Mouse (Mus musculus): ENCODE measurements around the gene Ralgps2. TPM values are rescaled to one million over a fixed set of nuclear protein-coding genes. Genes with fewer than 3 reads are reported as not detected.

The Ralgps2 gene
- total RNA-seq, 2 experiments from 2014 or later = 64.5 to 69.2 TPM

DNA sequence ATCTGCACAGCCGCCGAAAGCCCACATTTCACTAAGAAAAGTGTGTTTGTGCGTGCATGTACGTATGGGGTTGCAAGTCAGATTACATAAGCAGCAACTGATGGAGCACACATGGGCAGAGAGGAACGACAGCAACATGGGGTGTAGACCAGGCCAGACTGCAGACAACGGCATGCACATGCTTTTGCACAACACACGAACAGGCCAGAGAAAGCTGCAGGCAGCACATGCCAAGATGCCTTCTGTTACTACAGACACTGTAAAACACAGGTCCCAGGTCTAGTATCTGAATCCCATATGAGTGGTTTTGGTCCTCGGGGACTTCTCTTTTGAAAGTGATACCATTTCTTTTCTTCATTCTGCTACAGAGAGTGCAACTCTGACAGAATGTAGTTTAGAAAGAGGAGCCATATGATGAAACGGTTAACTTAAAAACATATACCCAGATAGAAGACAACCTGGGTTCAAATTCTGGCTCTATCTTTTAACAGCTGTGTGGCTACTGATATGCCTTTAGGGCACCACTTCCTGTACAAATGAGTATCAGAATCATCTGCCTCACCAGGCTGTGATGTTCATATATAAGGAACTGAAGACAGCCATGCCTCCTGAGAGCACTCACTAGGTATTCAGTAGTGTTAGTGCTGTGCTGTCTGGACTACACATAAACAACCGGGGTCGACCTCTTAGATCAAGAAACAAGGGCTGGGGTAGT lies 97.6 kb downstream of the Ralgps2 start:
- DNase-seq (ENCODE audit: extremely low spot score in 1 of 2, low spot score in 1 of 2) = peak in 1 of 2 experiments; percentile 13

DNA sequence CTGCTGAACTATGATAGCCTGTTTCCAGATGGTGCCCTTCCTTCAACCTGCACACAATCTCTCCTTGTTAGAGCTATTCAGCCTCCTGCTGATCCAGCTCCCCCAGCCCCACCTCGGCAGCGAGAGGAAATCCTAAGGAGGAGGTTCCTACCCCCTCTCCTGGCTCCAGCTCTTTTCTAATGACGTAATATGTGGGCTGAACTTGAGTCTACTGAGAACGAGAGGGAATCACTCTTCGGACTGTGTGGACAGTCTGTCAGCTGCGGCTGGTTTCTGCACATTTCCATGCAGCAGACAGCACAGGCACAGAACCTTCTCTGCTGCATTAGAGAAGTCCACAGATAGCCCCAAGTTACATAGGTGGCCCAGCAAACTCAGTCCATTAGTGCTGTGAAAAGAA lies 100.7 kb downstream of the Ralgps2 start:
- peak in 1 of 2 experiments; percentile 18 for DNase-seq (ENCODE audit: extremely low spot score in 1 of 2, low spot score in 1 of 2)

DNA sequence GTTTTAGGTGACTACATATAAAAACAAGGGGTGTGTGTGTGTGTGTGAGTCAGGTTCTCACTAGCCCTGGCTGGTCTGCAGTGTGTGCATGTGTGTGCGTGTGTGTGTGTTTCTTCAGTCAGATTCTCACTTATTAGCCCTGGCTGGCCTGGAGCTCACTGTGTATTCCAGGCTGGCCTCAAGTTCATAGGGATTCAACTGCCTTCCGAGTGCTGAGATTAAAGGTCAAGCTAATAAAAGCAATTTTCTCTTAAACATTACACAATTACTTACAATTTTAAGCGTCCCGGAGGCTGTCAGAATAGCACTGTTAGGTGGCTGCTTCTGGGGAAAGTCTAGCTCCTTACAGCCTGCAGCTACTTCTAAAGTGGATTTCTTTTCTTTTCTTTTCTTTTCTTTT lies 101.2 kb downstream of the Ralgps2 start, which contains the start of gene Angptl1:
Angptl1 (plus strand) TSS at position 386 of the 400 bp plus-strand sequence.
- no peak for DNase-seq (ENCODE audit: extremely low spot score in 1 of 2, low spot score in 1 of 2)

DNA sequence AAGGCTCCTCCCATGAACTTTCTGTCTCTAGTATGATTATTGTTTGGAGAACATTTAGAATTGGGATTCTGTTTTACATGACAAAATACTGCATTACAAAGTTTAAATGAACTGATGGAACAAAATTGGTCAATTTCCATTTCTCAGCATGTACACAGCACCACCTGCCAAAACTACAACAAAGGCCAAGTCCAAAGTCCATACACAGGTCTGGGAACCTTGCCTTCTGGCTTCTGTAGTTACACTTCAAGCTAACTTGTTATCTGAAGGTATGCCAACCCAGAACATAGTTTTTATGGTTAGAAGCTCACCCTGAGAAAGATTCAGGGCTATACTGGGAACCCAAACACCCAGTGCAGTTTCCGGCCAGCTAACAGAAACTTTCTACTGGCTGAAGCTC lies 120.2 kb downstream of the Ralgps2 start:
- DNase-seq (ENCODE audit: extremely low spot score in 1 of 2, low spot score in 1 of 2) = no peak

DNA sequence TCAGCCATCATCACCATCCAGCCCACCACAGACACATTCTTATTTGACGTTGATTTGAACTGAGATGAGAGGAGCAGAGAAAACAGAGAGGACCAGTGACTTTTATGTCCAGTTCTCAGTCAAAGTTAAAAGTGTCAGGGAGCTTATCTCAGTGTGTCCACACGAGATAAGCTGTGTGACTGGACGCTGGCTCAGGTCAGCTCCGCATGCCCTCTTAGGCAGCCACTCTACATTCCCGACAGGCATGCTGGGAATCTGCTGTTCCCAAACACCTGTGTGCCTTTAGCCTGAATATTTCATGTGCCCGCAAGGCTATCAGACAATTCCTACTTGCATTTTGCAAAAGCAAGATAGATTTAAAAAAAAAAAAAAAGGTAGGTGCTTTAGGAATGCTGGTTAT lies 125.9 kb downstream of the Ralgps2 start:
- no peak for DNase-seq (ENCODE audit: extremely low spot score in 1 of 2, low spot score in 1 of 2)

DNA sequence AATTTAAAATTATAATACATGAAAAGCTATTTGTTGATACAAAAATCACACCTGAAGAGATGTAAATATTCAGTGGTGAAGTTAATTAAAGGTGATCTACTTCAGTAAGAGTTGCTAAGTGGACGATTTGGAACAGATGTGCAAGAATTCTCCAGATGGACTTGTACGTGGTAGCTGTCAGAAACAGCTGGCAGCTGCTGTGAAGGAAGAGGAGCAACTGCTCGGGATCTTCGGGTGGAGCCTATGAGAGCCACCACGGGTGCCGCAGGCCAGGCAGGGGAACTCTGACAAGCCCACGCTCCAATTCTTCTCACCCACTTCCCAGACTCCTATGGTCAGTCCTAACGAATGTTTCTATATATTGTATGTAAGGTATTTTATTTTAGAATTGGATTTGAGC lies 126.7 kb downstream of the Ralgps2 start:
- no peak for DNase-seq (ENCODE audit: extremely low spot score in 1 of 2, low spot score in 1 of 2)

DNA sequence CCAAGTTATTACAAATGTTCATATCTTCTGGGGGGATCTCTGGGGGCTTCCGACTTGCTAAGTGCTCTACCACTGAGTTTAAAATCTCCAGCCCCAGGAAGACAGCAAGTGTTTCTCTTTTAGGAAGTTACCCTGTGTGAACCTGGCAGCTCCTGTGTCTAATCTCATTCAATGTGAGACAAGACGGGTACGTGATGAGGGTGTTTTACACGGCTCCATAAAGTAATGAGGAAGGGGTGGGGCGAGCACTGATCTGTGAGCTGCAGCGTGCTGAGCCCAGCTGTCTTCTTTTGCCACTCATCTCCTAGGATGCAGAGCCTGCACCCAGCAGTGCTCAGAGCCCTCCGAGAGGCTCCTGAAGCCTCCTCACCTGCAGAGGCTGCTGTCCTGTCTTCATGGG lies 127.5 kb downstream of the Ralgps2 start:
- no peak for DNase-seq (ENCODE audit: extremely low spot score in 1 of 2, low spot score in 1 of 2)

DNA sequence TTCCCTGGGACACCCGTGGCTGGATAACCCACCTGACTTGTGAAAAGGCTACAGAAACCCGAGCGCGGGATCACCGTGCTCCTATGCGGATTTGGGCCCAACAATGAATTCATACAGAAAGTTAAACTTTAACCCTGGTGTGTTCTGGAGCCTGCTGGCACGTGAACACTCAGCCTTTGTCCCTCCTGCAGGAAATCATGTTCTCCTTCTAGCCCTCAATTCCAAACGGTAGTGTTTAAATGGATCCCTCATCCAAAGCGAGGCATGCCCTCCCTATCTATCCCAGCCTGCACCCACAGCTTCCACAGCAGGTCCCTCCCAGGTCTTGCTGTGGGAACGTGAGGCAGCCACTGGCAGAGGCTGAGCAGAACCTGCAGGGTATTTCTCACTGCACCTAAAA lies 131.1 kb downstream of the Ralgps2 start:
- no peak for DNase-seq (ENCODE audit: extremely low spot score in 1 of 2, low spot score in 1 of 2)

DNA sequence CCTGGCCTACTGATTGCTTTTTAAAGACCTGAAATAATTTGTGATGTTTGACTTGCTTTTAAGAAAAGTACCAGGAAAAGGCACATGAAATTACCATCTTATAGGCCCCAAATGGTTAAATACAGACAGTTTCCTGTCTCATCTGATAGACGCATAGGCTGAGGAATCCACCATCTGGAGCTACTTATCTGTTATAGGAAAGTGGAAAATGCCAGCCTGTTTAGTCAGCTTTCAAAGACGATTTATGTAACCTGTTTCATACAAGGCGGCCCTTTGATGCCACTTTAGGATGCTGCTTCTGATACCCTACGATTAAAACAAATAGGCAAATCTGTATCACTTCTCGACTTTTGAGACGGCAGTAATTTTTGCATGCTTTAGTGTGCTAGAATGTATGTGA lies 138.2 kb downstream of the Ralgps2 start:
- DNase-seq (ENCODE audit: extremely low spot score in 1 of 2, low spot score in 1 of 2) = no peak

DNA sequence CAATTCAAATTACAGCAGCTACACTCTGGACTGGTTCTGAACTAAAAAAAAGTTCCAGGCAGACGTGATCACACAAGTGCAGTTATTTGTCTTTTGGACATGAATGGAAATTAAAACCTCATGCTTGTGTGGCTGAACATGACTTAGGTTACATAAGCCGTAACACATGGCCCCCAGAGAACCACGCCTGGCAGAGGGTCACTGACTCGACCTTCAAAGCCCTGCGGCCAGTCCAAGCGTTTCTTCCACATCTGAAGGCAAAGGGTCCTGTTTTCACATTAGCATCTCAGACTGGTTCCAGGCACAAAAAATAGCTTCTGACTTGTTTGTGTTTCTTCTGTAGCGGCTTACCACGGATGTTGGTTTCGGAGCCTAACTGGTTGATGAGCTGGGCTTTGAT lies 143.2 kb downstream of the Ralgps2 start:
- no peak for DNase-seq (ENCODE audit: extremely low spot score in 1 of 2, low spot score in 1 of 2)

DNA sequence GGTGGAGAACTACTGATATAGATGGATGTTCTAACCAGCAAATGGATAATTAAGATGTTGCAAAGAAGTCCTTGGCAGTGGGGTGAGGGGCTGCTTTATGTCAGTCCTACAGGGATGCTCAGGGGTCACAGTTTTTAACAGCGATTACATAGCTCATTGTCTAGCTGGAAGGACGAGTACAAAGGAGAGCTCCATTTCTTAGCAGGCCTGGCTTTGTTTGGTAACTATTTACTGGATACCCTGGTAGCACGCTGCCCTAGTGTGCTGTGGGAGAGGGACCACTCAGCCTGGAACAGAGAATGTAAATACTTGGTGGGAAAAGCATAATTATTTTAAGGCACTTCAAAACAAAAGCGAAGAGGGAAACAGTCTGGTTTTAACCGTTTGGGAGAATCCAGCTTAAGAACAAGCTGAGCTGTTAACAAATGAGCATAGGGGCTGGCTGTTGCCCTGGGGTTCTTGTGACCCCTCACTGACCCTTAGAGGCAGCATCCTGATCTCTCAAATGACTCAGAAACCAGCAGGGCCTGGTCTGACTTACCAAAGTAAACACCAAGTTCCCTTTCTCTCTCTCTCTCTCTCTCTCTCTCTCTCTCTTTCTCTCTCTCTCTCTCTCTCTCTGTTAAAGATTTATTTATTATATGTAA lies 149.5 kb downstream of the Ralgps2 start:
- DNase-seq (ENCODE audit: extremely low spot score in 1 of 2, low spot score in 1 of 2) = no peak

DNA sequence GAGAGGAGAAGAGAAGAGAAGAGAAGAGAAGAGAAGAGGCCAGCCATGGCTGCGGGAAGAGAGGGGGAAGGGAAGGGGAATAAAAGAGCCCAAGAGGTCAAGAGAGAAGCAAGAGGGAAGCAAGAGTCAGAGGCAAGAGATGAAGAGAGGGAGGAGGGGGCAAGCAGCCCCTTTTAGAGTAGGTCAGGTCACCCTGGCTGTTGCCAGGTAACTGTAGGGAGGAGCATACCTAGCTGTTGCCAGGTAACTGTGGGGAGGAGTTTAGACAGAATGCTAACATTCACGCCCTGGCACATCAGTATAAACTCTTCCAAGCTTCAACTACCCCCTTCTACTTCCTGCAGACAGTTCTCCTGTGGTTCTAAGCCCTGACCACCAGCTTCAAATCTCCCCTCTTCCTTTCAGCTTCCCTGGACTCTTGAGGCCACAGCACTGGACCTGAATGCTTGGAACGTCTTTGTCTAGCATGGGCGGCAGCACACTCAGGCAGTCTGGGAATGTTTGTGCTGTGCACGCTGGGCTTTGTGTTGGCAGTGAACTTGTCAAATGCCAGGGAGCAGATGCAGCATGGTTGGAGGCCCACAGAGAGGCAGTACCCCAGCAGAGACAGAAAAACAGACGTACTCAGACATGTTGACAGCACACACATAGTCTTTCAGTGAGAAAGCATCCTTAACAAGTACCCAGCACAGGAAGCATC lies 152.1 kb downstream of the Ralgps2 start:
- DNase-seq (ENCODE audit: extremely low spot score in 1 of 2, low spot score in 1 of 2) = no peak

DNA sequence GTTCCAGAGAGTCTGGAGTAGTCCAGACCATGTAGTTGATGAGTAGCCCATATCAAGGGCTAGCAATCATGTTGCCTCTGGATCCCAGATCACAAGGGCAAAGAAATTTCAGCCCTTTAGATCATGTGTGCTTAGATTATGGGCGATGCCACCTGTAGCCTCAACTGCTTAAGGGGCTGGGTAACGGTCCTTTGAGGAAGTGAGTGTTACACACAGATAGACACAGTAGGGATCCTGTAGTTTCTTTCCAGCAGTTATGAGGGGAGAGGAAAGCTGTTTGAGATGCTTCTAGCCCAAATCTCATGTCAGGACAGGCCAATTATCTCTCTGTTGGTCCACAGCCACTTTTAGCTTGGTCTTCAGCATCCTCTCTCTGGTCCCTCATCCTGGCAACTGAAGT lies 153.4 kb downstream of the Ralgps2 start:
- no peak for DNase-seq (ENCODE audit: extremely low spot score in 1 of 2, low spot score in 1 of 2)

DNA sequence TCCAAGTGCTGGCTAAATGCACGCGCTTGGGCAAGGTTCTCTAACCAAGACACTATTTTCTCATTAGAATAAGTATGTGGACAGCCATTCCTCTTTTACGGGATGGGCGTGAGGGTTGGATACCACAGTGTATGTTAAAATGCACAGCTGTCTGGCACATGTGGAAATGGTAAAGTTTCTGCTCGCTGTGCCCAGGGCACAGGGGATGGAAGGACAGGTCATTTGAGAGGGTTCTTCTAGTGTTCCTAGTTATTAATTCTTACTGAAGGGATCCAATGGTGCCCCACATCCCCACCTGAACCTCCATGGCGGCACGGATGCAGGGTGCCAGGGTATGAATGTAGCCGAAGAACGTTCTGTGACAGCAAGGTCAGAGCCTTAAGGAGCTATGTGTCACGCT lies 154.5 kb downstream of the Ralgps2 start:
- no peak for DNase-seq (ENCODE audit: extremely low spot score in 1 of 2, low spot score in 1 of 2)

DNA sequence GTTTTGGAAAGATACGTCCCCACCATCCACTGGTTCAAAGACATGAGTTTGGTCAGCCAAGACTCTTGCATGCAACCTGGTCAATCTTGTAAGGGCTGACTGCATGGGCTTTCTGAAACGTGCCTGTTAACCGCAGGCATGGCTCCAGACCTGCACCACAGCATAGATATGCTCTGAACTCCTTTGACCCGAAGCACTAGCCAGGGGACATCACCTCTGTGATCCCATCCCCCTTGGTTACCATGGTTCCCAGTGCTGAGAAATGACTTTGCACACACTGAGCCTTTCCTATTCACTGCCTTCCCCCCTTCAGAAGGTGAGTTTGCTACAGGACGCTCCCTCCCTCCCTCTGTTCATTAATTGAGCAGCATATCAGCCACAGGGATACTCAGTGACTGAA lies 155.3 kb downstream of the Ralgps2 start:
- DNase-seq (ENCODE audit: extremely low spot score in 1 of 2, low spot score in 1 of 2) = no peak

DNA sequence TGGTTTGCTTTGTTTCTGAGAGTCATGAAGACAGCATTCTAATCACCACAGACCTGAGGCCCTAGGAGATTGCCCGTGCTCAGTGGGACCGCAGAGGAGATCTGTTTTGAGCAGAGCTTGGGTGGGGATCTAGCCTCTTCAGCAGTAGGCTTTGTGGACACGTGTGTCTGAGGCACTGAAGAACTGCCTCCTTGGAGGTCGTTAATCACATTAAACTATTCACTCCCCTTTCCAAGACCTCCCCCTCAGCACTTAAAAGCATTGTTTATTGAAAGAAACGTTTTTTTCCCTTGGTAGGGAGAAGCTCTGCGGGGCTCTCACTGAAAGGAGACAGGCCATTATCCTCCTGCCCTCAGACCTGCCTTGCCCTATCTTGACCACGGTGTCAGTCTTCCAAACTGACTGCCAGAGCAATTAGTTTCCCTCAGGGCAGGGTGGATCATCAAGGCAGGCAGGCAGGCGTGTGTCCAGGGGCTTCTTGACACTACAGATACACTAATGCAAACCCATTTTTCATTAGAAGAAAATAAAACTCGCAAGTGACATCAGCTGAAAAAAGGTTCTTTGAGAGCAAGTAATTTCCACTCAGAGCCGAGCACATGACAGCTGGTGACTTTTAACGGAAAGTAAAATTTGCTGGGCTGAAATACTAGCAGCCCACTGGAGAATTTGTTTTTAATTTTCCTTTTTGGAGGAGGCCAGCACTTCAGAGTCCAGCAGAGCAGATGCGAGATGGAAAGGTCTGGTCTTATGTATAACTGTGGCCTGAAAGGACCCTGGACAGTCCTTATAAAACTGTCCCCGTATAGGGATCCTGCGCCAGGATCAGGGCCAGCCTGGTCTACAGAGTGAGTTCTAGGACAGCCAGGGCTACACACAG lies 157.2 kb downstream of the Ralgps2 start:
- DNase-seq (ENCODE audit: extremely low spot score in 1 of 2, low spot score in 1 of 2) = no peak

DNA sequence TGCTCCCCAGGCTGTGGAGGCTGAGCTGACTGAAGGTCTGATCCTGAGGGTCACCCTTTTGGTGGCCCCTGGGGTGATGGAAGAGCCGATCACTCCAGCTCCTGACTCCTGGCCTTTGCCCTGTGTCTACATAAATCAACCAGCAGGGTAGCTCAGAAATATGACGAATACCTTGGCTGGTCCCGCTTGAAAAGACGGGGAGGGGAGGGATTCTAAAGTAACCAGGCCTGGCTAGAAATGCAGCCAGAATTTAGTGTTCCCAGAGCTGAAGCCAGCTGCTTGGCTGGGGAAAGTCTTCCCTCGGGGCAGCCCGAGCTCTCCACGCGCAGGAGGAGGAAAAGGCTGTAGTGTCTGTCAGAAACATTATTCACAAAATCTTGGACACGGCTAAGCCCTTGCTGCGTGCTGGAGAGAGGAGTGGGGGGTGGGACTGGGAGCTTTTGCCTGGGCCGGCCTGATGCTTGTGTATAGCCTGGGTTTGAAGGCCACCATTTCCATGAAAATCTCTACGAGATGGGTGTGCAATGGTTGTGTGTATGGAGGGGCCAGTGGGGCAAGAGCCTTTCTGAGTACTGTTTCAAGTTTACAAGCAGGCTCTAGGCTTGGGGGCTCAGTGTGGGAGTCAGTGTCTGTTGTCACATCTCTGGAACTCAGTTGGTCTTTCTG lies 158.2 kb downstream of the Ralgps2 start:
- DNase-seq (ENCODE audit: extremely low spot score in 1 of 2, low spot score in 1 of 2) = no peak

DNA sequence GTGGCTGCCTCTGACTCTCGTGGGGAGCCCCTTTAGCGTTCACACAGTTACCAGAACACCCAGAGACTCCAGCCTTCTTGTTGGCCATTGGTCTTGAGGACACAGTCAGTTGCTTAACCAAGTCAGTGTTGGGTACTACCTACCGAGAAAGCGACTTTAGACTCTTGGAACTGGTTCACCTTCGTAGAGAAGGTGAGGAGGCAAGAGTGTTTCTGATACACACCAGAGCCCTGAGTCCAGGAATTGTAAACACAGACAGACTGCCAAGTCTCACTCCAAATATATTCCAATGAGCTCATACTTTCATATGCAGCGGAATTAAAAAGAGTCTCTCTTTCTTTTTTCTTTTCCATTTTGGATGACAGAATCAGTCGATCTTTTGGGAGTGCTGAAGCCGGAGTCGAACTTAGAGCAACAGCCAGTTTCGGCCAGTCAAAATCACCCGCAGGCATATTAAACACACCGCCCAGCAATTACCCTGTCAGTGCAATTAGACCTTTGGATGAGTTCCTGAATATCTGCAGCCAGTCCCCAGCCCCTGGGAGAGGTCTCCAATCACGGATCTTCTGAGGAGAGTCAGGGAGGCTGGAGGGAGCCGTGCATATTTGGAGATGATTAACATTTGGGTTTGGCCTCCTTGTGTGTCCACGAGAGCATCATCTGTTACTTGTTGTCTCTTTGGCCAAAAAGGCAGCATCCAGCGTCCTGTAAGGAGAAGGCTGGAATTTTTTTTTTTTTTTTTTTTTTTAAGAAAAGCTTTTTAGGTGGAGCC lies 159.0 kb downstream of the Ralgps2 start:
- no peak for DNase-seq (ENCODE audit: extremely low spot score in 1 of 2, low spot score in 1 of 2)

DNA sequence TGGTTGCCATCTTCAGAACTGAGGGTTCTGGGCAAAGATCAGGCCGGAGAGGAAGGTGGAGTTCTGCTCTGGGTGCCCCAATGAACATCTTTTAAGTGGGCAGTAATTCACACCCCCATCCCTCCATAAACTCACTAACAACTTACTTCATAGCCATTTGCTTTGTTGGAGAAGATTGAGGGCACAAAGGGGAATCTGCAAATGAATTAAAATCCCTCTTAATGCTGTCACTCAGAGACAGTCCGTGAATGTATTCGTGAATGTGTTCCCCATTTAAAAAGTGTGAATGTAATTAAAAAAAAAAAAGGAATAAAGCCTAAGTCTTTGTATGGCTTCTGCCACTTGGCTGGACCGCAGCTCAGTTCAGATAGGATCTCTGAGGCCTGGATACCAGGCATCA lies 159.8 kb downstream of the Ralgps2 start:
- DNase-seq (ENCODE audit: extremely low spot score in 1 of 2, low spot score in 1 of 2) = no peak
